Mouse (Mus musculus) MEL (cell line): Measurements from ENCODE around the gene Pglyrp1. TPM values are rescaled to one million over a fixed set of nuclear protein-coding genes. Genes with fewer than 3 reads are reported as not detected.
"Not testable (repeated sequence)": the region's sequence is repeated elsewhere in the genome, so short reads cannot be mapped to it uniquely, and the experiment has no call there.

Source experiments
- DNase-seq: peaks from one replicate; pipeline ENCODE4 v3.0.0; 2011; ENCODE audit warnings: low read depth, low spot score
- H3K27ac ChIP-seq: 2 replicates; pipeline ENCODE4 v1.5.1; 2012; ENCODE audit warnings: low read depth, mild to moderate bottlenecking, control low read depth, low read length, moderate library complexity; ENCODE audit not compliant: control insufficient read depth
- H3K27me3 ChIP-seq, 2 experiments: fragments of 150-350 bp in 1 of 2; sonication (generic) in 1 of 2; 2 replicates each; pipeline ENCODE4 v1.6.1; 2012; ENCODE audit warnings: low read length in 2 of 2, mild to moderate bottlenecking in 2 of 2, improper control_type of control experiment in 1 of 2, moderate library complexity in 1 of 2; ENCODE audit not compliant: insufficient read depth in 2 of 2, control insufficient read depth in 1 of 2
- H3K36me3 ChIP-seq, 2 experiments: 2 replicates each; pipeline ENCODE4 v1.6.1; 2012 to 2014; ENCODE audit warnings: low read length in 2 of 2, improper control_type of control experiment in 1 of 2, inconsistent platforms in 1 of 2, mild to moderate bottlenecking in 1 of 2; ENCODE audit not compliant: insufficient read depth in 2 of 2, control insufficient read depth in 1 of 2
- H3K4me1 ChIP-seq, 2 experiments: fragments of 150-350 bp in 1 of 2; sonication (generic) in 1 of 2; 2 replicates each; pipeline ENCODE4 v1.6.1; 2012; ENCODE audit warnings: low read length in 2 of 2, improper control_type of control experiment in 1 of 2, mild to moderate bottlenecking in 1 of 2; ENCODE audit not compliant: insufficient read depth in 2 of 2, control insufficient read depth in 1 of 2
- H3K4me3 ChIP-seq, 2 experiments: fragments of 150-350 bp in 1 of 2; sonication (generic) in 1 of 2; 2 replicates each; pipeline ENCODE4 v1.5.1; 2012; ENCODE audit warnings: low read depth in 2 of 2, low read length in 2 of 2, mild to moderate bottlenecking in 2 of 2, moderate library complexity in 2 of 2, control low read depth in 1 of 2, improper control_type of control experiment in 1 of 2; ENCODE audit not compliant: control insufficient read depth in 1 of 2, insufficient read depth in 1 of 2
- H3K79me2 ChIP-seq: 2 replicates; pipeline ENCODE4 v1.6.1; 2012; ENCODE audit warnings: mild to moderate bottlenecking, low read length, moderate library complexity; ENCODE audit not compliant: control insufficient read depth, poor library complexity, insufficient read depth
- H3K9ac ChIP-seq: 2 replicates; pipeline ENCODE4 v1.6.1; 2012; ENCODE audit warnings: low read depth, mild to moderate bottlenecking, control low read depth, low read length, moderate library complexity; ENCODE audit not compliant: control insufficient read depth, poor library complexity, severe bottlenecking
- H3K9me3 ChIP-seq: fragments of 150-350 bp; sonication (generic); replicated peaks from 2 replicates; pipeline ENCODE4 v1.6.1; 2012; ENCODE audit warnings: mild to moderate bottlenecking, low read length, improper control_type of control experiment, moderate library complexity; ENCODE audit not compliant: insufficient read depth
- CHD2 ChIP-seq: IDR thresholded peaks from 2 replicates; pipeline ENCODE4 v1.6.1; 2011; ENCODE audit warnings: low read length, improper control_type of control experiment
- E2F4 ChIP-seq: IDR thresholded peaks from 2 replicates; pipeline ENCODE4 v1.6.1; 2011; ENCODE audit warnings: low read depth, low read length, improper control_type of control experiment, borderline replicate concordance
- HCFC1 ChIP-seq: IDR thresholded peaks from 2 replicates; pipeline ENCODE4 v1.6.1; 2012; ENCODE audit warnings: low read depth, mild to moderate bottlenecking, inconsistent platforms, low read length, improper control_type of control experiment, moderate library complexity
- MAFK ChIP-seq: IDR thresholded peaks from 2 replicates; pipeline ENCODE4 v1.6.1; 2011; ENCODE audit warnings: low read depth, mild to moderate bottlenecking, low read length, improper control_type of control experiment, borderline replicate concordance
- MAZ ChIP-seq: IDR thresholded peaks from 2 replicates; pipeline ENCODE4 v1.6.1; 2012; ENCODE audit warnings: low read depth, mild to moderate bottlenecking, inconsistent platforms, low read length, improper control_type of control experiment
- MEF2A ChIP-seq: IDR thresholded peaks from 2 replicates; pipeline ENCODE4 v1.6.1; 2014; ENCODE audit warnings: low read depth, mild to moderate bottlenecking, inconsistent platforms, low read length, improper control_type of control experiment; ENCODE audit not compliant: poor library complexity, insufficient replicate concordance, severe bottlenecking; ENCODE audit errors: extremely low read depth
- MXI1 ChIP-seq: IDR thresholded peaks from 2 replicates; pipeline ENCODE4 v1.6.1; 2011; ENCODE audit warnings: mild to moderate bottlenecking, low read depth, low read length, improper control_type of control experiment
- MYB ChIP-seq: IDR thresholded peaks from 2 replicates; pipeline ENCODE4 v1.6.1; 2011; ENCODE audit warnings: mild to moderate bottlenecking, low read depth, low read length, improper control_type of control experiment
- NELFE ChIP-seq: IDR thresholded peaks from 2 replicates; pipeline ENCODE4 v1.6.1; 2011; ENCODE audit warnings: low read depth, low read length, improper control_type of control experiment
- POLR2A ChIP-seq, 2 experiments: IDR thresholded peaks; 2 replicates each; pipeline ENCODE4 v1.6.1; 2011 to 2012; ENCODE audit warnings: low read length in 2 of 2, mild to moderate bottlenecking in 2 of 2, control low read depth in 1 of 2, improper control_type of control experiment in 1 of 2, low read depth in 1 of 2, moderate library complexity in 1 of 2; ENCODE audit not compliant: control insufficient read depth in 1 of 2, insufficient read depth in 1 of 2, poor library complexity in 1 of 2
- RAD21 ChIP-seq: IDR thresholded peaks from 2 replicates; pipeline ENCODE4 v1.6.1; 2011; ENCODE audit warnings: mild to moderate bottlenecking, low read depth, low read length, improper control_type of control experiment
- SMC3 ChIP-seq: IDR thresholded peaks from 2 replicates; pipeline ENCODE4 v1.6.1; 2011; ENCODE audit warnings: low read depth, low read length, improper control_type of control experiment
- TCF12 ChIP-seq: IDR thresholded peaks from 2 replicates; pipeline ENCODE4 v1.6.1; 2014; ENCODE audit warnings: low read depth, mild to moderate bottlenecking, inconsistent platforms, low read length, improper control_type of control experiment, moderate library complexity
- USF1 ChIP-seq: IDR thresholded peaks from 2 replicates; pipeline ENCODE4 v1.6.1; 2014; ENCODE audit warnings: low read depth, mild to moderate bottlenecking, inconsistent platforms, low read length, improper control_type of control experiment, moderate library complexity
- USF2 ChIP-seq, 2 experiments: IDR thresholded peaks; 2 replicates each; pipeline ENCODE4 v1.6.1; 2011 to 2012; ENCODE audit warnings: improper control_type of control experiment in 2 of 2, low read length in 2 of 2, borderline replicate concordance in 1 of 2, inconsistent platforms in 1 of 2, low read depth in 1 of 2, mild to moderate bottlenecking in 1 of 2; ENCODE audit not compliant: insufficient read depth in 1 of 2
- ZC3H11A ChIP-seq: IDR thresholded peaks from 2 replicates; pipeline ENCODE4 v1.6.1; 2012; ENCODE audit warnings: low read depth, mild to moderate bottlenecking, inconsistent platforms, low read length, improper control_type of control experiment
- ZKSCAN1 ChIP-seq: IDR thresholded peaks from 2 replicates; pipeline ENCODE4 v1.6.1; 2012; ENCODE audit warnings: low read depth, mild to moderate bottlenecking, inconsistent platforms, low read length, improper control_type of control experiment, moderate library complexity
- ZNF384 ChIP-seq: IDR thresholded peaks from 2 replicates; pipeline ENCODE4 v1.6.1; 2012; ENCODE audit warnings: low read depth, mild to moderate bottlenecking, inconsistent platforms, low read length, improper control_type of control experiment
- polyA plus RNA-seq, 2 experiments: library from polyadenylated mRNA; stranded (reverse) in 1 of 2; unstranded in 1 of 2; fragments of >175 nt in 1 of 2; fragments of >200 nt in 1 of 2; gene quantifications; 2 replicates each; pipeline versions ENCODE4 v1.2.1 to v1.2.4; 2012; ENCODE audit warnings: low replicate concordance in 2 of 2, low read depth in 1 of 2; ENCODE audit not compliant: insufficient read length in 2 of 2, insufficient read depth in 1 of 2, missing spikeins in 1 of 2
- total RNA-seq: library from RNA; depleted of rRNA; stranded (reverse); fragments of 300-350 nt; gene quantifications from 2 replicates; pipeline ENCODE4 v1.2.3, GENCODE M21; 2012; rRNA removed

The Pglyrp1 gene
- total RNA-seq (not detected in 2 replicates), polyA plus RNA-seq (under 1 TPM in 1 of 2 experiments, not detected in 1; 0.33 TPM)

DNA sequence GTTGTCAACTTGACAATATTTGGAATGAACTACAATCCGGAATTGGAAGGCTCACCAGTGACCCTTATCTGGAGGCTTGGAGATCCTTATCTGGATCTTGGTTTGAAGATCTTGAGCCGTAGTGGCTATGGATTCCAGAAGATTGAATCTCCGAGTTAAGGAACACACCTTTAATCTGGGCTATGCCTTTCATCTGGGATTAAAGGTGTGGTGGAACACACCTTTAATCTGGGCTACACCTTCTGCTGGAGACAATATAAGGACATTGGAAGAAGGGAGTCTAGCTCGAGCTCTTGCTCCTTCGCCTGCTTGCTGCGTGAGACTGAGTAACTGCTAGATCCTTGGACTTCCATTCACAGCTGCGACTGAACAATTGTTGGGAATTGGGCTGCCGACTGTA, at the start of gene Pglyrp1:
Gene Pglyrp1 (plus strand): TSS at position 301 of the 400 bp plus-strand sequence.
- not testable (repeated sequence) for H3K4me3 ChIP-seq, H3K27me3 ChIP-seq, H3K4me1 ChIP-seq, H3K79me2 ChIP-seq, H3K9ac ChIP-seq, H3K27ac ChIP-seq, DNase-seq, H3K9me3 ChIP-seq, H3K36me3 ChIP-seq

DNA sequence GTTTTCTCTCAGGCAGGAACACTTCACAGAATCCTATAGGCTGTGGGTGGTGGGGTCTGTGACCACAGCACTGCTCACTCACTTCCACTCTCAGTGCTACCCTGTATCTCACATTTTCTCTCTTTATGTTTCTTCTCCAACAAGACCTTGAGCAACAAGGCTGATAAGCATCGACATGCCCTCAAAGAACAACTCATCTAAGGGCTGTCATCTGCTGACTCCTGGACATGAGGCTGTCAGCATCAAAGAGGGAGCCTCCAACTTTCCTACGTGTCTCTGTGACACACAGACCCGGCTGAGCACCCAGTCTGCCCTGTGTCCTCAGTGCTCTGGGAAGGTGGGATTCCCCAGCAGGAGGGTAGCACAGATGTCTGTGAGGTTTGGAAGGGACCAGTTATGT, 49.6 kb upstream of the Pglyrp1 start, which contains the start of gene Psg17:
Gene Psg17 (minus strand): TSS at position 101 of the 400 bp plus-strand sequence.
- Histone ChIP-seq H3K27me3 (no peaks in the 10 kb centered on the region), H3K9ac (no peak within 1 kb of the TSS), H3K27ac (no peak within 1 kb of the TSS), H3K4me3 (no peak within 1 kb of the TSS), H3K9me3 (no peaks in the 10 kb centered on the region), H3K36me3 (no peaks in the 10 kb centered on the region), H3K79me2 (no peaks in the 10 kb centered on the region), H3K4me1 (no peaks in the 10 kb centered on the region)
- TF ChIP-seq MAFK (no peak), E2F4 (no peak), ZKSCAN1 (no peak), MEF2A (no peak)
- DNase-seq: no peak

DNA sequence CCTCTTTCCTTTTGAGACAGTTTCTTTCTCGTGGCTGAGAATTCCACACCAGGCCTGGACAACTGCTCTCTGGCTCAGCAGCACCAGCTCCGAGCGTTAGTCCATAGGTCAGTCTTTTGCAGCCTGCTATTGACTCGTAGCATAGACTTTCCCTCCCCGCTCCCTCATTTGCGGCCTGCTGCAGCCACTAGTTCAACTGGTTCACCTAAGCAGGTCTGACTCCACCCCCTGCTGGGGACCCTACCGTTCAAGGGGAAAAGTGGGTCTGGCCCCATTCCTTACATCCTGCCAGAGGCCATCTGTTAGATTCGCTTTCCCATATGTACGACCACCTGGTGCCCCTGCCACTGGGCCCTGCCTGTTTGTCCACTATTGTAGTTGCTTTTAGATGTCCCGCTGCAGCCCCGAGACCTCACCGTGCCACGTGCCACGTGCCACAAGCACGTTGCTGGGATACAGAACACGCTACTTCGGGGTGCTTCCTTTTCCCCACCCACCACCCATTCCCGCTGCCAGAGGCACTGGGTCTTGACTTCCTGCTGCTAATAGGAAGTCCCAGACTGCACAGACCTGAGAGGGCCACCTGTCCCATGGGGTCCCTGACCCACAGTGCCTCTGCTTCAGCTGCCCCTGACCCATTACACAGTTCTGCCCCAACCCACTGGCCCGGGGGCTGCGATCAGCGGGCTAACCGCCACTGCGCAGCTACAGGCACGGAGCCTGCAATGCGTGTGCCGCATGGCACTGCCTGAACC, 43.2 kb upstream of the Pglyrp1 start:
- Histone ChIP-seq H3K27ac (no peak overlapping the region), H3K9ac (no peak overlapping the region), H3K36me3 (peaks cover 0 to 3% of the 10 kb centered on the region in 2 experiments; a peak in 2 of 4 replicates), H3K9me3 (no peaks in the 10 kb centered on the region), H3K27me3 (no peaks in the 10 kb centered on the region), H3K4me3 (no peak overlapping the region), H3K79me2 (no peaks in the 10 kb centered on the region), H3K4me1 (peaks cover 7 to 16% of the 10 kb centered on the region in 2 experiments)
- TF ChIP-seq USF2 (IDR thresholded peaks at IDR 0.05; ENCODE audit: borderline replicate concordance in 1 of 2, insufficient read depth in 1 of 2, low read depth in 1 of 2, low read length in 2 of 2) (no peak), MAZ (no peak), NELFE (no peak), TCF12 (no peak), CHD2 (no peak), MXI1 (no peak), POLR2A (IDR thresholded peaks at IDR 0.05; ENCODE audit: control insufficient read depth in 1 of 2, insufficient read depth in 1 of 2, low read depth in 1 of 2, low read length in 2 of 2, poor library complexity in 1 of 2) (no peak), MYB (no peak), RAD21 (no peak), HCFC1 (no peak), SMC3 (no peak), ZNF384 (no peak), ZC3H11A (no peak), USF1 (no peak), MAFK (no peak)
- DNase-seq: no peak
